Mouse (Mus musculus) gonadal fat pad, adult 2 months (tissue): ENCODE results near the gene Gpr27. TPM values are rescaled to one million over a fixed set of nuclear protein-coding genes. Genes with fewer than 3 reads are reported as not detected.

Experiments used
- DNase-seq: peaks from one replicate; pipeline ENCODE4 v3.0.0-alpha.2; 2012; ENCODE audit warnings: low read depth
- polyA plus RNA-seq: library from polyadenylated mRNA; depleted of rRNA; stranded (reverse); fragments of >200 nt; gene quantifications from 2 replicates; pipeline ENCODE4 v1.2.3, GENCODE M21; 2012

Gpr27 gene
- polyA plus RNA-seq, 1 experiment, result 2.0 TPM

GRCm38 (mm10) chr6:99677325-99677724, 15.2 kb upstream of the Gpr27 start:
- no peak for DNase-seq

GRCm38 (mm10) chr6:99678108-99678507, 14.4 kb upstream of the Gpr27 start:
- no peak for DNase-seq

- no peak for DNase-seq
Measured at GRCm38 (mm10) chr6:99683974-99684373, 8.5 kb upstream of the Gpr27 start.

GRCm38 (mm10) chr6:99684899-99685298, 7.6 kb upstream of the Gpr27 start:
- DNase-seq, result no peak

DNA sequence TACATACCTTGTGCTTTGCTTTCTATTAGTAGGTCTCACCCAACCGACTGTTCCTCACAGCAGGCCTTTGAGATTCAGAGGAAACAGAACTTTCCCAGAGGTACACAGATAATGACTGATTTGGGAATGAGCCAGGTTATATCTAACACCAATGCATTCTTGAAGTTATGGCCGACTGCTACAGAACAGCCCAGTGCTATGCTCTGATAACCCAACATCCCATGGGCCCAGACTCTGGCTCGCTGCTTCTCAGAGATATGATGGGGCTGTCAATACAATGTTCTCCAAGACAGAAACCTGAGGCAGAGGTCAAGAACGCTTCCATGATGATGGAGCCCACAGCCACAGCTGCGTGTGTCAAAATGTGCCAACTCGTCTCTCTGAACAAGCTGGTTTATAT, 4.0 kb upstream of the Gpr27 start:
- DNase-seq, result no peak

DNA sequence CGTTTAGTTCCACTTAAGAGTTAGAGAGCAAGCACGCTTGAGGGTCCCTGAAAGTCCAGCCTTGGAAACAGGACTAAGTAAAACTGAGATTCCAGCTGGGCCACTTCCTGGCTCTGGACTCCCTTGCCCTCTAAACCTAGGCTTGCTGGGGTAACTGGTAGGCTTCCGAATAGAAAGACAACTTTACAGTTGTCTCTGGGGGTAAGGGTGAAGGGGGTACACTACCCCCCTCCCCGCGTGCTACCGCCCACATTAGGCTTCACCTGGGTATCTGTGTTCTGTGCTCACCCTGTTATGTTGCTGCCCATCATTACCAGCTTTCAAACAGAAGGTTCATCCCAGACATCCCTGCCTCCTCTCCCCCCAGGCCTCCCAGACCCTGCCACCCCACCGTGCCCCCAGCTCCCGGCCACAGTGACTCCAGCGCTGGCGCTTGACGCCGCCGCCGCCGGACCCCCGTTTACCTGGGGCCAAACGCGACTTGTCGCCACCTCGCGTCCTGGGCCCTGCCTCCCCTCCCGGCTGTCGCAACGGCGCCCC, 743 bp upstream of the Gpr27 start:
- no peak for DNase-seq

DNA sequence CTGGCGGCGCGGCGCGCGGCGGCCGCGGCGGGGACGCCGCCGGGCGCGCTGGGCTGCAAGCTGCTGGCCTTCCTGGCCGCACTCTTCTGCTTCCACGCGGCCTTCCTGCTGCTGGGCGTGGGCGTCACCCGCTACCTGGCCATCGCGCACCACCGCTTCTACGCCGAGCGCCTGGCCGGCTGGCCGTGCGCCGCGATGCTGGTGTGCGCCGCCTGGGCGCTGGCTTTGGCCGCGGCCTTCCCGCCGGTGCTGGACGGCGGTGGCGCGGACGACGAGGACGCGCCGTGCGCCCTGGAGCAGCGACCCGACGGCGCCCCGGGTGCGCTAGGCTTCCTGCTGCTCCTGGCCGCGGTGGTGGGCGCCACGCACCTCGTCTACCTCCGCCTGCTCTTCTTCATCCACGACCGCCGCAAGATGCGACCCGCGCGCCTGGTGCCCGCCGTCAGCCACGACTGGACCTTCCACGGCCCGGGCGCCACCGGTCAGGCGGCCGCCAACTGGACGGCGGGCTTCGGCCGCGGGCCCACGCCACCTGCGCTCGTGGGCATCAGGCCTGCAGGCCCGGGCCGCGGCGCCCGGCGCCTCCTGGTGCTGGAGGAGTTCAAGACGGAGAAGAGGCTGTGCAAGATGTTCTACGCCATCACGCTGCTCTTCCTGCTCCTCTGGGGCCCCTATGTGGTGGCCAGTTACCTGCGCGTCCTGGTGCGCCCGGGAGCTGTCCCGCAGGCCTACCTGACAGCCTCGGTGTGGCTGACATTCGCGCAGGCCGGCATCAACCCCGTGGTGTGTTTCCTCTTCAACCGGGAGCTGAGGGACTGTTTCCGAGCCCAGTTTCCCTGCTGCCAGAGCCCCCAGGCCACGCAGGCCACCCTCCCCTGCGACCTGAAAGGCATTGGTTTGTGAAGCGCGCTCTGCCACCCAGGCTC, 700 bp downstream of the Gpr27 start:
- DNase-seq, result no peak

GRCm38 (mm10) chr6:99700484-99700883, 8.0 kb downstream of the Gpr27 start:
- no peak for DNase-seq

GRCm38 (mm10) chr6:99711576-99712101, 19.2 kb downstream of the Gpr27 start:
- DNase-seq, result no peak

DNA sequence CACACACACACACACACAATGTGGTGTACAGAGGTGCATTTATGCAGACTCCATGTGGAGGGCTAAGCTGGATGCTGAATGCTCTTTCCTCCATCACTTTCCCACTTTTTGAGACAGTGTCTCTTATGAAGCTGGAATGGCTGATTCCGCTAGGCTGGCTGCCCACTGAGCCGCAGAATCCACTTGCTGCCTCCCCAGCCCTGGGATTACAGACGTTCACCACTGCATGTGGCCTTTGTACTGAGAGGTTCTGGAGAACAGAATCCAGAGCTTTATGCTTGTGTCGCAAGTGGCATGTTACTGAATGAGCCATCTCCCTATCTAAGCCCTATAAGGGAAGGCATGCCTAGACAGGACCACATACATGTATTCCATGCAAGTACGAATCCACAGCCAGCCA, 20.8 kb downstream of the Gpr27 start:
- no peak for DNase-seq

- DNase-seq, result no peak
Measured at GRCm38 (mm10) chr6:99715191-99715590, 22.7 kb downstream of the Gpr27 start.

GRCm38 (mm10) chr6:99715913-99716312, 23.4 kb downstream of the Gpr27 start:
- DNase-seq, result no peak

DNA sequence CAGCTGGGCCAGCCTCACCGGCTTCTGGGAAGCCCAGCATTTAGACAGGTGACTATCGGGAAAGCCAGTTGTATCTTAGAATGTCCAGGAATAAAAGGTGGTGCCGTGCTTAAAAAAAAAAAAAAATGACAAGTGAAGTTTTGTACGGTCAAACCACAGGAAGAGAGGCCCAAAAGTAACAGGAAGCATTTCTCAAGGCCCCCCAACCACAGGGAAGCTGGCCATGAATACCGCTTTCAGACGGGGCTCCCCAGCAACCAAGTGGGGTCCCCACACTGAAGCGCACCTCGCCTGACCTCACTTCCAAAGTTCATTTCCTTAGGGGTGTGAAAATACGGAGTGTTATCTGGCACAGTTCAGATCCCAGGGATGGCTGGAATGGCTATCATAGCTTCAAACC, 28.6 kb downstream of the Gpr27 start:
- no peak for DNase-seq

- no peak for DNase-seq
Measured at GRCm38 (mm10) chr6:99722390-99722789, 29.9 kb downstream of the Gpr27 start.

GRCm38 (mm10) chr6:99725971-99726561, 33.6 kb downstream of the Gpr27 start, which contains the start of gene Prok2:
Gene Prok2 (minus strand): TSS chr6:99726392.
- DNase-seq, result no peak

GRCm38 (mm10) chr6:99726576-99727303, 34.3 kb downstream of the Gpr27 start:
- no peak for DNase-seq

GRCm38 (mm10) chr6:99729853-99730252, 37.4 kb downstream of the Gpr27 start:
- no peak for DNase-seq

DNA sequence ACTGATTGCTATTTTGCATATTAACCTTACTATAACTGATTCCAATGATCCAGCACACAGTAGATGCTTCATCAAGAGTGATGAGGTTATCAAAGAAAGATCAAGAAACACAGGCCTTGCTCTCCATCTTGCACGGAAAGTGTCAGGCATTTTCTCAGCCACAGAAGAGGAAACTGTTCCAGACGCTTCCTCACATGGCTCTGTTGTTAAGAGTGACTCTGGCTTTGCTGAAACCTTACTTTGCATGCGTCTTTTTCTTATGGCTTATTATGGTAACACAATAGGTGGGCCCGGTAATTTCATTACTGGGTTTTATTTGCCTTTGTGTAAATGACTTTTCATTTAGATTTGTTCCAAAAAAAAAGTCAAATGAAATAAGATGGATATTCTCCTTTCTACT, 39.4 kb downstream of the Gpr27 start:
- DNase-seq, result no peak

DNA sequence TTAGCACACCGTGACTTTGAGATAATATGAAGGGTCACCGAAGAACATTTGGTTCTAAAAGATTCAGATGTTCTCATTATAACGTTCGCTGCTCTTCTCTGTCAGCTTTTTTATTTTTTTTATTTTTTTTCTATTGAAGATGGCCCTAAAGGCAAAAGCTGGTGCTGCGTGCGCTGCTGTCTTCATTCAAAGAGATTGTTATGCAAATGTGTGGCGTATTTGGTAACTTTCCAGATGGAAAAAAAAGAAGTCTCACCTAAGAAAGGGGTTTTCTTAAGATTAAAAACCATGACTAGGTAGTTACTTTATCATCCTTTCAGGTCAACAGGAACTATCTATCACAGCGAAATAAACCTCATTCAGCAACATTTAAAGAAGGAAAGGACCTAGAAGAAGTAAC, 40.2 kb downstream of the Gpr27 start:
- DNase-seq, result no peak

DNA sequence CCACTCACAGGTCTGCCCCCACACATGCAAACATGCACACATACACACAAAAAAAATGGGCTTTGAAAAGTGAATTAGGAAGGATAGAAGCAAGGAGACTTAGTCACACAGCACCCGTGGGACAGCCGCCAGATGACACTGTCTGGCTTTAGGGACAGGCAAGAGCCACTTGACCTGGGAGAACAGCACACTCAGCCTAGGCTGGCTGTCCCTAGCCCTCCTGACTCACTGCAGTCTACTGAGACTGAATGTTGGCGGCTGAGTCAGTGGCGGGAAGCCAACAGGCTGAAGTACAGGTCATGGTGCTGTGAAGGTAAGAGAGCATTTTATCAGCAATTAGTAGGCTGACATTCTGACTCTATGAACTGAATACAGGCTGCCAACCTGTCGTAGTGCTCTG, 42.2 kb downstream of the Gpr27 start:
- DNase-seq, result no peak

DNA sequence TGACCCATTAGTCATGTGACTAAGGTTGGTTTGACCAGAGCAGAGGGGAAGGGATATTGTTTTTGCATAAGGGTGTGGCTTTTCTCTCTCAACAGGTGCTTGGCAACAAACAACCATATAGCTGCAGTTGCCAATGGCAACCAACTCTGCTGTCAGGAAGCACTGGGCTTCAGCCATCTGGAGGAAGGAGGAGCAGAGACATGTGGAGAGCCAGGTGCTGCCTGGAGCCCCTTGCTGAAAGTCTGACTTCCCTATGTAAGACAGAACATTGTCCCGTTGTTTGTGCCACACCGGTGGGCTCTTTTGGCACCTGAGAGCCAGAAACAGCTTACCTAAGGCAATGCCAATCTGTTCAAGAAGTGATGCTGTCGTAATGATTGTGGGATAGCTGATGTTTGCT, 50.4 kb downstream of the Gpr27 start:
- DNase-seq, result no peak
